Mouse (Mus musculus) left cerebral cortex, postnatal 4 days (tissue): ENCODE results near the gene Jade1. TPM values are rescaled to one million over a fixed set of nuclear protein-coding genes. Genes with fewer than 3 reads are reported as not detected.

Experiments used
- DNase-seq: peaks from one replicate; pipeline ENCODE4 v3.0.0-alpha.2; 2022
- intact Hi-C: fragments of 180-260 bp; cut with DNase I; formaldehyde crosslinking; loops from one replicate; pipeline ENCODE4 v1.15.1; 2025
- total RNA-seq, 2 experiments: library from RNA; stranded (reverse); gene quantifications; 2 replicates each; pipeline ENCODE4 v1.2.3; 2021

The Jade1 gene
- total RNA-seq, 2 experiments from 2014 or later, result 29.0 to 29.4 TPM

DNA sequence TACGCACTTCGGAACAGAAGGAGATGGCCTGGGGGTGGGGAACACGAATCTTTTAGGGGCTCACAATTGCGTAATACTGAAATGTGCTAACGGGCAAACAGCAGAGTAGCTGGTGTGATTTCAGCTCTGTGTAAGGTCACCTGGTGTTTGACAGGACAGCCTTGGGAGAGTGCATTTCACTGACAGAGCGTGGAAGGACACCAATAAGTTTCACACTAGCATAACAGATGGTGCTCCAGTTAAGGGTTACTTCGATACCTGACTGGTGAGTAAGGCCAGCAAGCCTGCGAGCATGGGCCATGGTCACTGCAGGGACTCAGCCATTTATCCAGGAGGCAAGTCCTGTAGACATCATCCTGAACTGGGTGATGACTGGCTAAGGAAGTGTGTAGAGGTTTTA, 18.7 kb downstream of the Jade1 start:
- DNase-seq, result no peak
- intact Hi-C loops, result no loop called here

DNA sequence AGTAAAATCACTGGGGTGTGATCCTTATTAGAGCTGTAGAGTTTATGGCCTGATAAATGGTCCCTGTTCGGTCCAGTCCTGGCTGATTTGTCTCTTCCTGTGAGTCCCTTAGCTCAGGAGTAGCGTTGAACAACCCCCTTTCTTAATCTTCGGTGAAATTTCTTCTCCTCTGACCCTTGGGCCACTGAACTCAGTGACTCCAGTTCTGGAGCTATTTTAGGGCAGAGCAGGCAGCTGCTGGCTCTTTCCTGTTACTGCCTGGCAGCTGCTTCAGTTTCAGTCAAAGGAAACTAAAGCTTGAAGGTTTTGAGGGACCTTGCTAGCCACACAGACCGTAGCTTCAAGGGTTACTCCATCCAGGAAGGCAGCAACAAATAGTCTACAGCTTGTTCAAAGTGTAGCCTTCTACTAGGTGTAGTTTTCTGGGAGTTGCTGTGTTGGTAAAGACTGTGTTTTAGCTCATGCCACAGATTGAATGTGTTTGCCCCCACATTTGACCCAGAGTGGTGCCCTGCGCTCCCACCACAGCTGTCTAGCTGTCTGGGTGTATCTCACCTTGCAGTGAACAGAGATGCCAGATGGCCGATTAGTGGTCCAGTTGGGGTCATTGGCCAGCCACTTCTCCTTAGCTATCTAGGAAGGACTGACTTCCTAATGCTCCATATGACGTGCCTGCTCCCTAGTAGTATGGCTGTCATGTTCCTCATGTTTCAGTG, 19.3 kb downstream of the Jade1 start:
- no peak for DNase-seq
- intact Hi-C loops, result no loop called here

DNA sequence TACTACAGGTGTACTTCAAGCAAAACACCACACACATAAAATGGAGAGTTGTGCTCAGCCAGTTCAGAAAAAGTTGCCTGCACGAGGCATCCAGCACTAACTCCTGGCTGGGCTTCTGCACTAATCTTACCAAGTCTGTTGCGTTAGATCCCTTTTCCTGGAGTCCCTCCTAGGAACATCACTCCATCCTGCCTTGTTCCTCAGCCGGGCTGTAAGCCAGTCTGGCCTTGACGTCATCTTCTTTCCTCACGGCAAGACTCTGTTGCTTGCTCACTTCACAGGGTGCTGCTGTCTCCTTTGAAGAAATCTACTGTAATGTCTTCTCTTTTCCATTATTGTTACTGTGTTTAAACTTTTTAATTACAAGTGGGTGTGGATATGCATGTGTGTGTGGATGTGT, 20.4 kb downstream of the Jade1 start:
- intact Hi-C loops, result no loop called here

DNA sequence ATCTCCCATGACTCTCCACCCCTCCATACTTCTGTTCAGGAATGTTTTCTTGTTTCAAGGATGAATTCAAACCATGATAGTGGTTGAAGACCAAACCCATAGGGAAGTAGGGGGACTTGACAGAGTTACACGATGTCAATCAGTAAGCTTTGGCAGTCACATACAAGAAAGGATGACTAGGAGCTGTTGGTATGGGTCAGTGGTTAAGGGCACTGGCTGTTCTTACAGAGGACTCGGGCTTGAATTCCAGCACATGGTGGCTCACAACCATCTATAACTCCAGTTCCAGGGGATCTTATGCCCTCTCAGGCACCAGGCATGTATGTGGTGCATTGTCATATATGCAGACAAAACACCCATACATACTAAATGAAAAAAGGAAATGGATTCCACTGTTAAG, 21.7 kb downstream of the Jade1 start:
- intact Hi-C loops, result no loop called here
- DNase-seq, result no peak

More for the DNA sequence above, 20.4 kb downstream of the Jade1 start:
- DNase-seq, result no peak

DNA sequence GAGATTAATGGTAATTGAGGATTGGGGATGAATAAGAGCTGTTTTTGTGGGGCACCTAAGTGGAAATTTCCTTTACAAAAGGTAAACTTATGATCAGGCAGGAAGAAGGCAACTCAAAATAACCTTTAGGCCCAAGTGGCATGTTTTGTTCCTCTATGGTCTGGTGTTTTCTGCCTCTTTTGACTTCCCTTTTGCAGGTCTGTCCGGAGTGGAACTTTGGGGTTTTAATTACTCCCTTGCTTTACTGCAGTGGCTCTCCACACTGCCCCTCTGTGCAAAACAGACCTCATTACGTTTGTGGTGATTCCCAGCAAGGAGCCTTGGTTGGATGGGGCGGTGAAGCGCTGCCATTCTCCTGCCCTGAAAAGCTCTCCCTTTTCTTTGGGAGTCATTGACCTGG, 24.3 kb downstream of the Jade1 start:
- DNase-seq, result no peak
- intact Hi-C loops, result no loop called here

DNA sequence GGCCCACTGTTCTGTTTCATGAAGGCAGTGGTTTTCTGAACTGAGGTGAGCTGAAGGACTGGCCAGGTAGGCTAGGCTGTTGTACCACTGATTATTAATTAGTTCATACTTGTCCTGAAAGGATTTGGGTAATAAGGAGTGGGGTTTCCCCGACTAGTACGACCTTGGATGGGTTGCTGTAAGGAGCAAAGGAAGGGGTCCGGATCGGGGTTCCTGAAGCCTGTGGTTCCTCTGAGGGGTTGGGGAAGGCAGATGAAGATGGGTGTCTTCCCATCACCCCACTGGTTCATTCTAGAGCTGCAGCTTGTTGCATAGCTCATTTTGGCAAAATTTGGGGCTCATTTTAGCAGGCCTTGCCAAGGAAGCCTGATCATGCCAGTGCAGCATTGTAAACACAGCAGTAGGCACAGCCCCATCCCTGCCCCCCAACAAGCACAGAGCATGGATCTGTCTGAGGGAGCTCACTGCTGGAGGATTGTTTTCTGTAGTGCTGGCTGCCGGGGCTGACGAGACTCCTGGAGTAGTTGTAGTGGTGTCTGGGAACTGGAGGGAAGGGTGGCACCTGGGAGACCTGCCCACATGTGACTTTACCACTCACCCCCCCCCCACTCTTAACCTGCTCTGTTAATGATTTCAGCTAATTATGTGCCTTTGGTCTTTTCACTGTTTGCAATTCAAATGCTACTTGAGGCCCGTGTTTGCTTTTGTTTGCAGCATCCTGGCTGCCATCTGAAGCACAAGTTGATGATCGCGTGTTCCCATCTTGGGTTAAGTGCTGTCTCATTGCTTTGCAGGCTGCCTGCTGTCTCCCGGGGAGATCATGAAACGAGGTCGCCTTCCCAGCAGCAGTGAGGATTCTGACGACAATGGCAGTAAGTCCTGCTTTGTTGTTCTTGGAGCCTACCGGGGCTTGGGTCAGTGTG, 25.1 kb downstream of the Jade1 start:
- intact Hi-C loops, result no loop called here
- DNase-seq, result no peak

DNA sequence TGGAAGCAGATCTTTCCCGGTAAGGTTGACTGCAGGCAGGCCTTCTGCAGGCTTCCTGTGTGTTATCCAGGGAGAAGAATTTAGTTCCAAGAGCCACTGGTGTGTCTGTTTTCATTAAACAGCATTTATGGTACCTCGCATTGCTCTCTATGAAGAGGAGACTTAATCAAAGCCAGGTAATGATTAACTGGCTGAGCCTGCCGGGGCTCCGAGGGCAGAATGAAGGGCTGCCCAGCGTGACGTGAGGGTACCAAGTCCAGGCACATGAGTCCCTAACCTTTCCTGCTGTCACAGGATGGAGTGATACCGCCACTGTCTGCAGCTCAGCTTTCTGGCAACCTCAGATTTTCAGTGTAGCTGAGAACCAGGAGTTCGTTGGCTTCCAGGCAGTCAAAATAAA, 25.9 kb downstream of the Jade1 start:
- intact Hi-C loops, result no loop called here
- DNase-seq, result no peak

DNA sequence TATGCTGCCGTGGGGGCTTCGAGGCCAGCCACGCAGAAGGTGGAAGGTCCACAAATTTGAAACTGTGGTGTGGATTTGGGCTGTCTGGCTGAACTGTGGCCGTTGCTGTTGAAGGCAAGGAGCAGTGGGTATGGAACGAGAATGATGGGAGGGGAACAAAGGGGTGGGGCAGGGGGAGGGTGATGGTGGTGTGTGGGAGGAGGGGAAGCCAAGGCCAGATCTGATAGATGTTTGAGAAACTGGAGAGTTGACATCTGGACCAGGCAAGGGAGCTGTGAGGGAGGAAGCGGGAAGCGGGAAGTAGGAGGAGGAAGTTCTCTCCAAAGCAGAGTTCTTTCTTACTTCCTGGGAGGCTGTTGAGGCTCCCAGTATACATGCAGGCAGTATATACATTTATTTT, 26.7 kb downstream of the Jade1 start:
- intact Hi-C loops, result no loop called here
- no peak for DNase-seq

DNA sequence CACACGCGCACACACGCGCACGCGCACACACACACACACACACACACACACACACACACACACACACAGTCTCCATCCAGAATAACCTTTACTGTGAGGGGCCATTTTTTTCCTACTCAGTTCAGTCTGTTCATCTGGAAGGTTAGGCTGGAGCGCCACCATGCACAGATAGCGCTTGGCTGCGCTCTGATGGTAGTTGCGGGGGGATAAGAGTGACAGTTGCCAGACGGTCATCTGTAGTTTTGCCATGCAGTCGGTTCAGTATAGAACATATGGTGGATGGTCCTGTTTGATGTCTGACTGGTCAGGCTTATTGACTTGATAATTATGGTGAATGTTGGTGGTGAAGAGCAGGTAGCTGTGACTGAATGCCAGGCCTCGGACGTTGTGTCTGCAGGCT, 27.6 kb downstream of the Jade1 start:
- intact Hi-C loops, result no loop called here
- peak; percentile 57 for DNase-seq

DNA sequence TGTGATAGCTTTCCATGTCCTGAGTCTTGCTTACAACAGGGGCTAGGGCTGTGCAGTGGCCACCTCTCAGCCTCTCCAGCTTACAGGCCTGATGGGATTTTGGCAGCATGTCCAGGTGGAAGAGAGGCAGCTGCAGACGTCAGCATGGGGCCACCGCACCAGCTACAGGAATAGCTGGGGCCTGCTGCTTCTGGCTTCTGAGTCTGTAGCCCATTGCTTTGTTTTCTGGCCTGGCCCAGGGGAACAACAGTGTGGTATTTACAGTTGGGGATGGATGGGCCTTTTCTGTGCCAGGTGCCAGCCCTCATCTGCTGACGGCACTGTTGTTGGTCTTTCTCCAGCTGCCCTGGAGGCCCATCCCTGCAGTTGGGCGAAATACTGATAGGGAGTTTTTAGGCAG, 28.1 kb downstream of the Jade1 start:
- DNase-seq, result peak; percentile 80
- intact Hi-C loops, result no loop called here

DNA sequence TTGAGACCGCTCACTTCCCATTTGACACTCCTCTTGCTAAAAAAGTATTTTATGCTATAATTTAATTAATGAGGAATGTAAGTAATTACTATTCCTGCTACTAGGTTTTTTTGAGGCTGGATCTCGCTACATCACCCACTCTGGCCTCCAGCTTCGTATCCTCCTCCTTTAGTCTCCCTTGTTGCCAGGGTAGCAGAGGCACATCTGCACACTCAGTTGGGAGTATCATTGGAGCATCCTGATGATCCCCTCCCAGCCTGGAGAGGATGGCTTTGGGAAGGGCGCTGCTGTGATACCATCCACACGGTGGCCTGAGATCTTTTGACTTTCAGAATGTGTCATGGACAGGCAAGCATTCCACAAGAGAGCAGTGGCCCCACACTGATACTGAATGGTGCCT, 30.0 kb downstream of the Jade1 start:
- DNase-seq, result no peak
- intact Hi-C loops, result no loop called here

DNA sequence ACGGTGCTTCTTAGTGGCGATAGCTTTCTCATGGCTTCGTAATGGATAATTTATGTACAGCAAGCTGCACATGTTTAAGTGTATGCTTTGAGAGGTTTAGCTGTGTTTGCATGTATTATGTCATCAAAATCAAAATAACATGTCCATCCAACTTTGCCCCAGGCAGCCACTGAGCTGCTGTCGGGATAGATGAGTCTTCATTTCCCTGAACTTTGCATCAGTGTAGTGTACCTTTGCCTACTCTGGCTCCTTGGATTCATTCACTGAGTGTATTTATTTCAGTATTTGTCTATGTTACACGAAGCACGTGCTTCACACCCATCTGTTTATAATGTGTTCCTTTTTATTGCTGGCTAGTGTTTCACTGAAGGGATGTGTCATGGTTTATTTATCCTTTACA, 30.8 kb downstream of the Jade1 start:
- intact Hi-C loops, result no loop called here

DNA sequence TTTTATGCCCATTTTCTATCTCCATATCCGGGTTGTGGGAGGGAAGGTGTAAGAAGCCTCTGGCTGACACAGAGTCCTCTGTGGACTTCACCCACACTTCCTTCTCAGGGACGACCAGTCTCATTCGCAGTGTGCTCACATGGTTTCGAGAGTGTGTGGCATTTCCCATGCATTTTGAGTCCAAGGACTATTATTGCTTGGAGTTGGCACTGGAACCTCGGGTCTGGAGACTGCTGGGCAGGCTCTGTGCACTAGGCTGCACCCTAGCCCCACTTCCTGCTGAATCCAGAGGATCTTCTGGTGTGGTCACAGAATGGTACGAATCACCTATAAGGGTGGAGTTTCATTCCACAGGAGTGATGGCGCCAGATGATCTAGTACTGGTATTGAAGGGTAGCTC, 31.4 kb downstream of the Jade1 start:
- no peak for DNase-seq
- intact Hi-C loops, result no loop called here

More for the DNA sequence above, 30.8 kb downstream of the Jade1 start:
- DNase-seq, result no peak

DNA sequence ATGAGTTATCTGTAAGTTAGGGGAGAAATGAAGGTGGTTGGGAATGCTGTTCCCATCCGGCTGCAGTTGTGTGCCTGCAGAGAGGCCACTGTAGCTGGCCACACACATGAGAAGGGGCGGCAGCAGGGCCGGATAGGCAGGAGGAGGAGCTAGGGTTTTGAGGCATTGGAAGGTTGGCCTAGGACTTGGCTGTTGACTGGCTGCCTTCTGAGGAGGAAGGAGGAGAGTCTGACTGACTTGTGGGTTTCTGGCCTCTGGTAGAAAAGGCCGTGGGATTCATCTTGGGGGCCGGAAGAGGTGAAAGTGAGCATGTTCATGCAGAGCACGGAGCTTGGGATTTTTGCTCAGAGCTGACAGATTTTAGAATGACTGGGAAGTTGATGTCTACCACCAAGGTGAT, 32.1 kb downstream of the Jade1 start:
- intact Hi-C loops, result no loop called here
- no peak for DNase-seq

DNA sequence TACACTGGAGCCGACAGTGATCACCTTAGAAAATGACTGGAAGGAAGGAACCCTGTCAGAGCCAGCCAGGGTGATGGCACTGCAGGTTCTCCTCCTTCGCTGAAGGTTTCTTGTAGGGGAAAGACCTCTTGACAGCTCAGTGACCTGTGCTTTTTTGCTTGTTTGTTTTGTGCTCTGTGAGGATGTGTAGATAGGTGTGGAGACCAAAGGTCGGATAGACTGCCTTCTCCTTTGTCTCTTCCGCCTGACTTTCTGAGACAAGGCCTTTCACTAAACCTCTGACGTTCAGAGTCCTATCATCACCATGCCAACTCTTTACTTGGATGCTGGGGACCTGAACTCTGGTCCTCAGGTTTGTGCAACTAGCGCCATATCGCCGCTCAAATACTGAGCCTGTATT, 33.0 kb downstream of the Jade1 start:
- intact Hi-C loops, result no loop called here
- no peak for DNase-seq

DNA sequence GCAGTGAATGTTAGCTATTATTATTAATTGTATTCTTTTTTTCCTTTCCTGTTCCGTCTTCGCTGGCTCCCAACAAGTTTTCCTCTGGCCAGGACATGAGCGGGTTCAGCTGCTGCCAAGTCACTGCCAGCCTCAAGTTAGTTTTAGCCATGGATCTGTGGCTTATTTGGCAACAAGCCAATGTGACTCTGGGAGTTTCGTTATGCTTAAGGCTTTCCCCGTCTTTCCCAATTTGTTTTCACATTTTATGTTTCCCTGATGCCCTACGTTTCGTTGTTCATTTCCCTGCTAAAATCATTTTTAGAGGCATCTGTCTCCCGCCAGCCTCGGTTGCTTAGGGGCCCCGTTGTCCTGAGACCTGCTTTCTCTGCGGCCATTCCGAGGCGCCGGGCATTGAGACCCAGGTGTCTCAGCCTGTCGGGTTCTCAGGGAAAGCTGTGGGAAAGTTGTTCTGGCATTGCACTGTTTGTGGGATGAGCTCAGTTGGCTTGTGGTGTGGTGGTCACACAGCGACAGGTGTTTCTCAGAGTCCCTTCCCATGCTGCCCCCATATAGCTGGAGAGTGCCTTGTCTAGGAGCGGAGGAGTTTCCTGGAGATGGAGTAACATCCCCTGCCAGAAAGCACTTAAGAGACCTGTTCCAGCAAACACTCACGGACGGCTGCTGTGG, 33.8 kb downstream of the Jade1 start:
- intact Hi-C loops, result no loop called here
- DNase-seq, result peak; percentile 47

DNA sequence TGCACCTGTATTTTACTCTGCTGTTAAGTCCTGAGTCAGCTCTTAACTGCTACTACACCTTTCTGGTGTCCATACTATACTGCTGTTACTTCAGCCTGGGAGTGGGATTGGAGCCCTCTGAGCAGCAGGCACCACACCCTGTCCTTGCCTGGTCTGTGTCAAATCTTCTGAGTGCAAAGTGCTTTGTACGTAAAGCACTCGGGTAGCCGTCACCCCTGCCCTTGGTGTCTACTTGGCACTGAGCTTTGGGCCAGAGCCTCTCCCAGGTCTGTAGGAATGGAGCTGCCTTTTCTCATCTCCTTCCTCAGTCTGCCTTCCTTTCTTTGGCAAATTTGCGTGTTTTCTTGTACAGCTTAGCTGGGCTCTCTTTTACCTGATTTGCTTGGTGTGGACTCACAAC, 34.5 kb downstream of the Jade1 start:
- intact Hi-C loops, result no loop called here
- DNase-seq, result no peak

DNA sequence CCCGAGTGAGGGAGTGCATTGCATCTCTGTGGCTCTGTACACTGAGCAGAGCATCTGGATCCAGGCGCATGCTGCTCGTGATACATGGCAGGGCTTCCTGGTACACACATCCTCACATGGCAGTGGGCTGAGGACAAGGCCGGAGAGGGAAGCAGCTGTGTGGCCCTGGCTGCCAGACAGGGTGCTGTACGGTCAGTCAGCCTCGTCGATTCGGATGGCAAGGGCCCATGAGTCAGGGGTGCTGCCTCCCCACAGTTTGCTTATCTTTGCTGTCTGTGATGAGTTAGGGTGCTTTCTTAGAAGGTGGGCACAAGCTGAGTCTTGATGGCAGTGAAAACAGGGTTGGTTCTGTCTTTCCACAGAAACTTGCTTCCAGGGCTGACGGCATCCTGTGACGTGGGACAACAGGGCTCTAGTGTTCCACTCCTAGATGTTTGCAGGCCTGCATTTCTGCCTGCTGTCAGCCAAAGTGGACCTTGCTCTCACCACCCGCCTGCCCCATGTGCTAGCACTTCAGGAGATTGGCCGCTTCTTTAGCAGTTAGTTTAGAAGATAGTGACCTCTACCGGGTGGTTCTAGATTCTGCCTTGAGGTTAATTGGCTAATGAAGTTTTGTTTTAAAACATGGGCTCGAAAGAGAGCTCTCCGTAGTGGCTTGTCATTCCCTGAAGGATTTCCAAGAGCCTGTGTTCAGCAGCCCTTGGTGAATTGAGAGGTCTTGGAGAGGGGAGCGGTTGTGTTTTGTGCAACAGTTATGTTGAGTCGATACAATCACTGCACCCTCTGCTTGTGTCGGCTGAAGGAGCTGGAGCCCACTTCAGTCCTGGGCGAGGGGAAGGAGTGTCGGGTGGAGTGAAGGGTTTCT, 35.4 kb downstream of the Jade1 start:
- no peak for DNase-seq
- intact Hi-C loops, result no loop called here

DNA sequence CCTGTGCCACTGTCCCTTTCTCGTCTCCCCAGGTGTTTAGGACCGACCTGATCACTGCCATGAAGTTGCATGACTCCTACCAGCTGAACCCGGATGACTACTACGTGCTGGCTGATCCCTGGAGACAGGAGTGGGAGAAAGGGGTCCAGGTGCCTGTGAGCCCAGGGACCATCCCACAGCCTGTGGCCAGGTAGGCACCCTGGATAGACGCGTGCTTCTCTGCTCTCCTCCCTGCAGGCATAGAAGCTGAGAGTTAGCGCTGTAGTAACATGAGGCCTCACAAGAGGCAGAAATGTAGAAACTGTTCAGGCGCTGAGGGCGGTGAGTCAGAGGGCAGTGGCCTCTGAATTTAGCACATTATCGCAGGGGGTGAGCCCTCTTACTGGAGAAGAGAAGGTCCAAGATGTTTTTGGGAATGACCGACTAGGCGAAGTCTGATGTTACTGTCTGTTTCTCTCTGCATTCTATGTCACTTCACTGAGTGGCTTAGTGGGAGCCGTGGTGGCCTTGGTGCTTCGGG, 36.2 kb downstream of the Jade1 start:
- intact Hi-C loops, result no loop called here

DNA sequence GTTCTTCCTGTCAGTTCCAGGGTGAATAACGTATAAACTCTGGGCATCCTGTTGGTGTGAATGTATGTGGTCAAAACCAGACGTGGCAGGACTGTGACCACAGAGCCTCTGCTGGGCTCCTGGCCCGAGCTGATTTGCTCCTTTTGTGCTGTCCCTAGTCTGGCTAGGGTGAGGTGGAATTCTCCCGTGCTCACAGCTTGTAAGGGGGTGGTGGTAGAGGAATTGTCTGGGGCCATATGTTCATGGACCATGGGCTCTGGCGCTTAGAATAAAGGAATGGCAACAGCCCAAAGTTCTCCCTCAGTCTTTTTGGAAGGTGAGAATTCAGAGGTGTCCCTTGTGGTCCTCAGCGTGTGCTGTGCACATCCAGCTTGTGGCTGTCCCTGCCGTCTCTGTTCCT, 37.3 kb downstream of the Jade1 start:
- DNase-seq, result no peak
- intact Hi-C loops, result no loop called here

More for the DNA sequence above, 36.2 kb downstream of the Jade1 start:
- no peak for DNase-seq
